Mouse (Mus musculus) right cerebral cortex, adult 2 months (tissue): ENCODE results near the gene Trip4.
"Not testable (repeated sequence)": the region's sequence is repeated elsewhere in the genome, so short reads cannot be mapped to it uniquely, and the experiment has no call there.

ENCODE experiments used
- DNase-seq, 2 experiments: peaks; one replicate each; pipeline ENCODE4 v3.0.0; 2021 to 2022; ENCODE audit warnings: low spot score in 2 of 2

The Trip4 gene

GRCm38 (mm10) chr9:65794313-65794712 is 114.3 kb downstream of the Trip4 start:
- DNase-seq, result no peak

- DNase-seq, result no peak
Measured at GRCm38 (mm10) chr9:65793506-65793905, 115.1 kb downstream of the Trip4 start.

- DNase-seq, result no peak
Measured at GRCm38 (mm10) chr9:65793086-65793485, 115.5 kb downstream of the Trip4 start.

GRCm38 (mm10) chr9:65791846-65792245 is 116.7 kb downstream of the Trip4 start:
- DNase-seq, result no peak

DNA sequence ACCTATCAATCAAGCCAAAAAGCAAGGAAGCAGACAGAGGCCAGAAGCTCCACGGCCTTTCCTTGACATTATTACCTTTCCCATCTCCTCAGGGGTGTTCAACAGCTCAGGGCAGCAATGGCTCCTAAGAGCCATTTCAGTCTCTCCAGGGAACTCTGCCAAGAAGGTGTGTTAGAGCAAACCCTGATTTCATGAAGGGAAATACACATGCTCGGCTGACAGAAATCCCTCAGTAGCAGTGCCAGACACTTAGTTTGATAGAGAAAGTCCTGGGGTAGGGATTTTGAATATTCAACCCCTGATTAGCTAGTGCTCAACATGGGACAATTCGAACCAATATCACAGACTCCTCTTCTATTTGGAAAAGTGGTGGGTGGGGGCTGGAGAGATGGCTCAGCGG is 117.5 kb downstream of the Trip4 start:
- DNase-seq, result no peak

DNA sequence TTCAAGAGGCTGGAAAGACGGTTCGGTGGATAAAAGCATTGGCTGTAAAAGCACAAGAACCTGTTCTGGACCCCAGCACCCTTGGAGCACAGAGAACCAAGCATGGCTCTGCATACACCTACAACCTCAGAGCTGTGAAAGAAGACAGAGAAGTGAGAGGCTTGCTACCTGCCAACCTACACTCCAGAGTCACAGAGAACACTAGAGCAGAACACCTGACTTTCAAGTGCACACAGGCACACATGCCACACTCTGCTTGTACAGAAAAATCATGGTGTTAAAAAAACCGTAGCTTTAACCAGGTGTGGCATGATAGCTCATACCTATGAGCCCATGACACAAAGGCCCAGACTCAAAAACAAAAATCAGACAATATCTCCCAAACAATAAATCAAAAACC is 118.8 kb downstream of the Trip4 start:
- no peak for DNase-seq

- DNase-seq, result no peak
Measured at GRCm38 (mm10) chr9:65788556-65788955, 120.0 kb downstream of the Trip4 start.

GRCm38 (mm10) chr9:65787829-65788344 is 120.7 kb downstream of the Trip4 start:
- DNase-seq, result no peak

- no peak for DNase-seq
Measured at GRCm38 (mm10) chr9:65786885-65787787, 121.5 kb downstream of the Trip4 start.

- DNase-seq, result no peak
Measured at GRCm38 (mm10) chr9:65785772-65786368, 122.7 kb downstream of the Trip4 start.

GRCm38 (mm10) chr9:65779619-65780018 is 129.0 kb downstream of the Trip4 start:
- not testable (repeated sequence) for DNase-seq
